In the genomic region with DNA sequence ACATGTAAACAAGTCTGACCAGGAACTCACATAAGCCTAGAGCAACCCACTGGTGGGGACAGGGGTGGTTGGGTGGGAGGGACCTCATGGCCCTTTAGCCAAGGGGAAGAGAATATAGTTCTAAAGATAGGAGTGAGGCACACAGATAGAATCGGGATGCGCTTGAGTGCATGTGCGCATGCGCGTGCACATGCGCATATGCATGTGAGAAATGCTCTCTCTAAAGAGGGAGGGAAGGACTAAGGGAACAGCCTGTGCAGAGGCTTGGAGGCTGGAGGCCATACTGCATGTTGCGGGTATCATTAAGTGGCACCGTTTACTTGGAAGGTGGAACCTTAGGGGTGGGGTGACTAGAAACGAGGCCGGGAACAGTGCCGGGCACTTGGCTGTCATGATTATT, we compare ENCODE assay signal across 20 mouse cellular contexts. TPM values are rescaled to one million over a fixed set of nuclear protein-coding genes. Genes with fewer than 3 reads are reported as not detected.
"Had no signal": no experiment of that assay in that cellular context is flagged by ENCODE, and none has a peak within 500 bp of the region (broad histone marks: within the 10 kb centered on the region; RNA-seq: fewer than 3 reads in every experiment).

No protein-coding gene starts in this region.

- DNase-seq: kidney, adult 11 months; kidney, adult 8-10 months; kidney, postnatal 14 days; layer of hippocampus, adult 9-11 months; liver, embryonic 13.5 days; lung, adult 2 months; lung, postnatal 14 days; lung, postnatal 4 days; midbrain, embryonic 14.5 days; right cerebral cortex, postnatal 4 days; thymus, adult 18-20 months; thymus, postnatal 36 days had no signal

- H3K4me1 ChIP-seq: liver, embryonic 13.5 days had no signal

- H3K4me2 ChIP-seq: liver, embryonic 13.5 days; midbrain, embryonic 11.5 days had no signal

- H3K9me3 ChIP-seq: liver, embryonic 13.5 days had no signal

- H3K9ac ChIP-seq: liver, embryonic 13.5 days had no signal

- H3K36me3 ChIP-seq: liver, embryonic 13.5 days had no signal

- H3K27ac ChIP-seq: layer of hippocampus, adult 2 months; liver, embryonic 13.5 days; stomach, postnatal 0 days had no signal

- H3K4me3 ChIP-seq: layer of hippocampus, adult 2 months; liver, embryonic 13.5 days had no signal

- H3K27me3 ChIP-seq: liver, embryonic 13.5 days had no signal

RNA-seq across cellular contexts. Expression of gene Them7, which starts 37.2 kb away (rescaled TPM):
- total RNA-seq: layer of hippocampus, adult 2 months; layer of hippocampus, postnatal 25 days; left cerebral cortex, adult 18-20 months; left cerebral cortex, postnatal 10 days; left cerebral cortex, postnatal 36 days; midbrain, postnatal 0 days had no signal
- polyA plus RNA-seq: lung, adult 2 months; midbrain, embryonic 14.5 days; midbrain, postnatal 0 days had no signal
